ENCODE assay signal across 9 mouse cellular contexts in the genomic region with DNA sequence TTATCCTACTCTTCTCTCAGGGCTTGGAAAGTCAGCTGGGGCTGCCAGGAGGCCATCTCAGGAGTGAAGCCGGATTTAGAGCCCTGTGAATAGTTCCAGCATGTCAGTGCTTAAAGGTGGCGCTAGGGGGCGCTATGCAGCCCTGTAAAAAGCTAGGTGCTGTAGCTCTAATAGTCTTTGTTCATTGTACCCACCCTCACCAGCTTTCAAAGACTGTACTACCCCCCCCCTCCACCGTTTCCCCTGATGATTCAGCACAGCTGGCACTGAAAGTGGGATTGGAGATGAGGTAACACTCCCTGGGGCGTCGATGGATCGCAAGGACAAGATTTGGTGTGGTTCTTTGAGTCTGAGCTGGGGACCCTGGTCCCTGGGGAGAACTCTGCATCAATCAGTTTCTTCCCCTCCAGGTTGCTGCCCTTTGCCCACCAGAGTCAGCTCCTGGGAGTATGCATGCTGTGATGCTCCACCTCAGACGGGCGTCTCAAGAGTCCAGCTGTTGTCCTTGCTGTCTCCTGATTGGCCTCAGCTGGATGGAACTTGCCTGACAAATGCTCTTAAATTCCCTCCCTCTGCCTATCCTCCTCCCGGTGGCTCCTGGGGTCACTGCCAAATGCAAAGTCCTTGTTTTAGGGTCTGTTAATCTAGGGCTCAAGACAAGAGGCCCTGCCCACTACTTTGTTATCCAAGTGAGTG. TPM values are rescaled to one million over a fixed set of nuclear protein-coding genes. Genes with fewer than 3 reads are reported as not detected.
A peak's percentile ranks its signal among the peaks of the same experiment; 100 is the strongest.
DNase-seq lines count a peak whose midpoint lies in the region; ATAC-seq and TF ChIP-seq lines count a peak whose summit lies in the region.
"Had no signal": no experiment of that assay in that cellular context is flagged by ENCODE, and none has a peak within 500 bp of the region (broad histone marks: within the 10 kb centered on the region; RNA-seq: fewer than 3 reads in every experiment).

No protein-coding gene starts in this region.

- H3K9me3 ChIP-seq in CH12.LX (replicated peaks; ENCODE audit: low read length), result no peaks in the 10 kb centered on the region
- H3K9me3 ChIP-seq: liver, embryonic 13.5 days had no signal

- dilution Hi-C loops in CH12.LX (cut with MboI; ENCODE audit: extremely low pct_ligation_motif_present, extremely low pct_unique_long_range_greater_than_20kb, low sequenced_read_pairs), result no loop called here

- TF ChIP-seq RAD21 in CH12.LX (IDR thresholded peaks at IDR 0.05; ENCODE audit: low read depth, low read length), result peak; percentile 41

- in situ Hi-C loops in CH12.LX (cut with MboI; ENCODE audit: low pct_ligation_motif_present, low pct_unique_long_range_greater_than_20kb, low sequenced_read_pairs), result loop anchor here (10.0 kb wide), 1 partner anchor 580 kb away; no protein-coding TSS in a partner anchor

- H3K9ac ChIP-seq in CH12.LX (ENCODE audit: insufficient read depth, low read depth), result no peak overlapping the region
- H3K9ac ChIP-seq: liver, embryonic 13.5 days had no signal

- H3K4me1 ChIP-seq in kidney, adult 2 months (ENCODE audit: control insufficient read depth, insufficient read depth, low read length), result peaks cover 17% of the 10 kb centered on the region; the same call in 1 of the 2 replicates
- H3K4me1 ChIP-seq in CH12.LX (ENCODE audit: control insufficient read depth in 1 of 2, insufficient read depth in 2 of 2), result no peaks in the 10 kb centered on the region

- H3K4me2 ChIP-seq in CH12.LX (ENCODE audit: insufficient read depth, low read depth, poor library complexity, severe bottlenecking), result no peak overlapping the region
- H3K4me2 ChIP-seq: liver, embryonic 13.5 days had no signal

- peak; percentile 78 for TF ChIP-seq CTCF in kidney, adult 2 months (conservative IDR thresholded peaks at IDR 0.05; ENCODE audit: insufficient read depth, insufficient read length, low read depth, low read length)
- TF ChIP-seq CTCF in CH12.LX (conservative IDR thresholded peaks at IDR 0.05 in 1 of 2, IDR thresholded peaks at IDR 0.05 in 1 of 2; ENCODE audit: low read depth in 2 of 2, low read length in 2 of 2), result peak; percentile 76 to 77

- H3K36me3 ChIP-seq in kidney, adult 2 months (ENCODE audit: control insufficient read depth, insufficient read depth, low read length), result no peaks in the 10 kb centered on the region
- no peaks in the 10 kb centered on the region for H3K36me3 ChIP-seq in CH12.LX (replicated peaks in 1 of 2; ENCODE audit: control insufficient read depth in 1 of 2, insufficient read depth in 1 of 2, low read length in 1 of 2)
- H3K36me3 ChIP-seq: liver, embryonic 13.5 days had no signal

- no peaks in the 10 kb centered on the region for H3K79me2 ChIP-seq in CH12.LX (replicated peaks; ENCODE audit: control insufficient read depth, extremely low read depth, insufficient read depth, poor library complexity, severe bottlenecking)

- TF ChIP-seq POLR2A in kidney, adult 2 months (IDR thresholded peaks at IDR 0.05; ENCODE audit: low read depth, low read length), result no peak
- no peak for TF ChIP-seq POLR2A in CH12.LX (IDR thresholded peaks at IDR 0.05; ENCODE audit: low read depth, low read length)

- ATAC-seq in monocyte, adult 5-6 weeks (replicated peaks; ENCODE audit: insufficient number of reproducible peaks, low FRiP score, low TSS enrichment, poor library complexity, severe bottlenecking), result 0 out of 2 replicates have a peak, but pooled peaks have one; percentile 37
- ATAC-seq in activated CD4-positive, CD25-positive, alpha-beta regulatory T cell, adult 4 months, result no peak

- TF ChIP-seq EP300 in CH12.LX (IDR thresholded peaks at IDR 0.05; ENCODE audit: low read length), result no peak

- WGBS in kidney, adult 2 months, result 45% methylated on average over 10 of the region's 10 CpGs

- H3K27ac ChIP-seq in kidney, adult 2 months (ENCODE audit: insufficient read depth, low read depth, low read length), result no peak overlapping the region
- no peak overlapping the region for H3K27ac ChIP-seq in CH12.LX (ENCODE audit: insufficient read depth, low read depth)
- H3K27ac ChIP-seq: liver, embryonic 13.5 days had no signal

- no peaks in the 10 kb centered on the region for H3K27me3 ChIP-seq in kidney, adult 2 months (replicated peaks; ENCODE audit: control insufficient read depth, insufficient read depth, low read length)
- H3K27me3 ChIP-seq in CH12.LX (replicated peaks), result peaks cover 39% of the 10 kb centered on the region

- DNase-seq in kidney, adult 2 months, result no peak
- DNase-seq in kidney, adult 18-20 months, result no peak
- DNase-seq in CH12.LX (ENCODE audit: extremely low read depth), result peak; percentile 69
- DNase-seq in brain, adult 2 months (ENCODE audit: low read depth, low spot score), result peak; percentile 80
- DNase-seq in gastrocnemius, postnatal 10 days, result peak; percentile 62
- DNase-seq in left cerebral cortex, postnatal 4 days, result peak; percentile 53
- DNase-seq: liver, embryonic 13.5 days had no signal

- intact Hi-C loops in left cerebral cortex, postnatal 4 days (cut with DNase I), result no loop called here

- H3K4me3 ChIP-seq in kidney, adult 2 months (ENCODE audit: insufficient read depth, low read depth, low read length), result no peak overlapping the region
- H3K4me3 ChIP-seq in CH12.LX (replicated peaks in 1 of 3; ENCODE audit: low read depth in 2 of 3, low read length in 2 of 3, poor library complexity in 1 of 3), result no peak overlapping the region
- H3K4me3 ChIP-seq: liver, embryonic 13.5 days had no signal

TF ChIP-seq in CH12.LX, 34 proteins besides CTCF, POLR2A, EP300 and RAD21:
- TF ChIP-seq NRF1 (IDR thresholded peaks at IDR 0.05; ENCODE audit: low read depth, low read length) (no peak), SMC3 (IDR thresholded peaks at IDR 0.05; ENCODE audit: low read depth, low read length) (peak; percentile 49)

RNA-seq across cellular contexts. Expression of a gene that starts 33.9 kb away (rescaled TPM):
- polyA plus RNA-seq in kidney, adult 2 months (2012; rRNA removed), result 2.0 and 2.5 TPM in 2 replicates
- total RNA-seq in CH12.LX (2012; rRNA removed) (0.29 and 0.93 TPM in 2 replicates), CH12.LX (2014; rRNA removed) (1.1 and 1.4 TPM in 2 replicates)
- polyA plus RNA-seq in CH12.LX (2012; ENCODE audit: insufficient read length, low read depth), result 0.20 and 0.23 TPM in 2 replicates
- 1 to 10 TPM; 4.2 to 4.7 TPM for total RNA-seq in gastrocnemius, postnatal 10 days (2021)
- 1 to 10 TPM; 3.1 TPM for total RNA-seq in left cerebral cortex, postnatal 4 days (2021)
- total RNA-seq in monocyte, adult 5-6 weeks (2017), result not detected in 3 replicates
- not detected for polyA plus RNA-seq in activated CD4-positive, CD25-positive, alpha-beta regulatory T cell, adult 4 months (2017; shearing (Covaris generic))

RNA-seq across cellular contexts. Expression of a gene that starts 48.9 kb away (rescaled TPM):
- polyA plus RNA-seq in kidney, adult 2 months (2012; rRNA removed), result 217 and 221 TPM in 2 replicates
- total RNA-seq in CH12.LX (2012; rRNA removed) (0.04 and 0.08 TPM in 2 replicates), CH12.LX (2014; rRNA removed) (0.09 and 0.50 TPM in 2 replicates)
- polyA plus RNA-seq in CH12.LX (2012; ENCODE audit: insufficient read length, low read depth), result 0.21 and 0.72 TPM in 2 replicates
- total RNA-seq in gastrocnemius, postnatal 10 days (2021), result 10 to 100 TPM; 55.0 to 69.1 TPM
- total RNA-seq in left cerebral cortex, postnatal 4 days (2021), result 1 to 10 TPM; 7.0 to 9.7 TPM
- total RNA-seq in monocyte, adult 5-6 weeks (2017), result 131 to 275 TPM (median 210 TPM) in 3 replicates
- 1 to 10 TPM; 2.1 to 5.4 TPM for polyA plus RNA-seq in activated CD4-positive, CD25-positive, alpha-beta regulatory T cell, adult 4 months (2017; shearing (Covaris generic))

Comparison
In these comparisons a context has a peak if more than half of its experiments do, and no peak if none do; other contexts are left out.
1. DNase-seq: peak in CH12.LX (single experiment), brain, adult 2 months (single experiment), gastrocnemius, postnatal 10 days (single experiment) and left cerebral cortex, postnatal 4 days (single experiment); none in kidney, adult 2 months (single experiment) and kidney, adult 18-20 months (single experiment).
2. RNA of a gene that starts 48.9 kb away (total RNA-seq): 131 to 275 TPM in monocyte, adult 5-6 weeks, 55.0 to 69.1 TPM in gastrocnemius, postnatal 10 days and 7.0 to 9.7 TPM in left cerebral cortex, postnatal 4 days; 0.04 to 0.50 TPM in CH12.LX; every median in the first group is over 4 times any median in the second.